Mouse (Mus musculus): ENCODE measurements around the gene 1500011B03Rik.

DNA sequence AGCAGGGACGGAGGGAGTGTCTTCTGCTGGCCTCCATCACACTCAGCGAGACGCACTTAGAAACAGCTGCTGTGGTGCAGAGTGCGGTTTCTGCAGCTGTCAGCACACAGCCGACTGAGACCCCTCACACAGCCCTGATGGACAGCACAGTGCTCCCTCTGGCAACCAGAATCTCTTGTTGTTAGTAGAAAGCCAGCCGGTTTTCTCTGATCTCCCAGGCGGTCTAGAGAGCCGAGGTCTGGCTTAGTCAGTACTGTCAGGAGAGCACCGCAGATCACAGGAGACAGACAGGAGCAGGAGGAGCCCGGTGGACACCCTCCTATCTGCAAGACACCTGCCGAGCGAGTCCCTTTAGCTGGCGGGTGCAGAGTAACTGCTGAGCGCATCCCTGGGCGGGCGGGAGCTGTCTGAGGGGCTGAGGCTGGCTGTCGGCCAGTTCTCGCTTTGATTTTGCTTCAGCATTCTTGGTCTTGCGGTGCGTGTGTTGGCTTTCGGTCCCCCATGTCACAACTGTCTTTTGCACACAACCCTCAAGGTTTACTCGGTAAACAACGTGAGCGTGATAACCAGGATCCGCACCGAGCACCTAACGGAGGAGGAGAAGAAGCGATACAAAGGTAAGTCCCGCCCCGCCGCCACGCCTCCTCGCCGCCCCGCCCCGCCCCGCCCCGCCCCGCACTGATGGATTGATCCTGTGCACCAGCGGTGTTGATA lies 26.8 kb downstream of the 1500011B03Rik start:
- TF ChIP-seq CTCF (IDR thresholded peaks at IDR 0.05; ENCODE audit: low read depth, low read length), result no peak
- no peak for TF ChIP-seq GATA1 (IDR thresholded peaks at IDR 0.05; ENCODE audit: borderline replicate concordance, low read length)
- no peak for TF ChIP-seq TAL1 (conservative IDR thresholded peaks at IDR 0.05; ENCODE audit: low read depth, low read length)
- no peak for TF ChIP-seq GATA2 (IDR thresholded peaks at IDR 0.05; ENCODE audit: borderline replicate concordance, low read depth, low read length)
- TF ChIP-seq POLR2AphosphoS5 (IDR thresholded peaks at IDR 0.05; ENCODE audit: insufficient replicate concordance, low read depth, low read length), result no peak

Data from G1E (cell line).